27 mouse cellular contexts compared by ENCODE assay signal in the genomic region with DNA sequence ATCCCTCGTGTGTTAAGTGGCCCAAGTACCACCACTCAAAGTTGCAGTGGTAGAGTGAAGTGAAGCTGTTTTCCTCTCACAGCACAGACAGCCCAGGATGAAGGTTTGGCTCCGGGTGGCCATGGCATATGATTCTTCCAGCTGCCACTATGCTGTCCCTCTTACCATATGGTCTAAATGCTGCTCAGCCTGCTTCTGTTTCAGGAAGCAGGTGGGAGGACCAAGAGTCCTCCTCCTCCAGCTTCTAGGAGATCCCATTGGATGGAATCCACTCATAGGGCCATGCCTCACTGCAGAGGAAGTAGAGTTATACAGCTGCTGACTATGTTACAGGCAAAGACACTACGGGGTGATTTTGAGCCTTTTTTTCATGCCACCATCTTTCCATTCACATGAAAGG.
DNase-seq lines count a peak whose midpoint lies in the region; ATAC-seq and TF ChIP-seq lines count a peak whose summit lies in the region.
"Had no signal": no experiment of that assay in that cellular context is flagged by ENCODE, and none has a peak within 500 bp of the region (broad histone marks: within the 10 kb centered on the region; RNA-seq: fewer than 3 reads in every experiment).

No protein-coding gene starts in this region.

- TF ChIP-seq CTCF in hindbrain, postnatal 0 days (IDR thresholded peaks at IDR 0.05; ENCODE audit: low read depth): no peak

- 0 out of 2 replicates have a peak overlapping the region, but pooled peaks have one; percentile 16 for H3K27ac ChIP-seq in hindbrain, embryonic 10.5 days
- H3K27ac ChIP-seq in hindbrain, postnatal 0 days: no peak overlapping the region
- no peak overlapping the region for H3K27ac ChIP-seq in embryonic facial prominence, embryonic 14.5 days (replicated peaks; ENCODE audit: low read depth, low read length)
- H3K27ac ChIP-seq: embryonic facial prominence, embryonic 13.5 days; forebrain, embryonic 13.5 days; gastrocnemius, adult 2 months; hindbrain, embryonic 13.5 days; limb, embryonic 10.5 days; limb, embryonic 15.5 days; liver, embryonic 14.5 days; lung, embryonic 15.5 days; midbrain, embryonic 12.5 days; neural tube, embryonic 13.5 days had no signal

- H3K36me3 ChIP-seq in hindbrain, embryonic 10.5 days: no peaks in the 10 kb centered on the region
- no peaks in the 10 kb centered on the region for H3K36me3 ChIP-seq in hindbrain, postnatal 0 days (ENCODE audit: insufficient read depth, low read length)
- no peaks in the 10 kb centered on the region for H3K36me3 ChIP-seq in embryonic facial prominence, embryonic 14.5 days (ENCODE audit: control insufficient read depth, insufficient read depth, low read length)
- H3K36me3 ChIP-seq: embryonic facial prominence, embryonic 13.5 days; hindbrain, embryonic 13.5 days; limb, embryonic 10.5 days; limb, embryonic 15.5 days; lung, embryonic 15.5 days; midbrain, embryonic 12.5 days; neural tube, embryonic 13.5 days had no signal

- H3K4me3 ChIP-seq in hindbrain, embryonic 10.5 days: no peak overlapping the region
- H3K4me3 ChIP-seq in hindbrain, postnatal 0 days (ENCODE audit: low read length): no peak overlapping the region
- no peak overlapping the region for H3K4me3 ChIP-seq in embryonic facial prominence, embryonic 14.5 days (ENCODE audit: low read depth, low read length)
- H3K4me3 ChIP-seq: embryonic facial prominence, embryonic 13.5 days; forebrain, embryonic 13.5 days; gastrocnemius, adult 2 months; hindbrain, embryonic 13.5 days; limb, embryonic 10.5 days; limb, embryonic 15.5 days; lung, embryonic 15.5 days; midbrain, embryonic 12.5 days; neural tube, embryonic 13.5 days had no signal

- H3K27me3 ChIP-seq in hindbrain, embryonic 10.5 days (ENCODE audit: insufficient read depth, poor library complexity, severe bottlenecking): peaks cover 4% of the 10 kb centered on the region
- no peaks in the 10 kb centered on the region for H3K27me3 ChIP-seq in hindbrain, postnatal 0 days (ENCODE audit: insufficient read depth, low read length)
- peaks cover 16% of the 10 kb centered on the region; the same call in 1 of the 2 replicates for H3K27me3 ChIP-seq in embryonic facial prominence, embryonic 14.5 days (replicated peaks; ENCODE audit: control insufficient read depth, insufficient read depth, low read length)
- H3K27me3 ChIP-seq: limb, embryonic 15.5 days; lung, embryonic 15.5 days had no signal

- no peak overlapping the region for H3K4me2 ChIP-seq in hindbrain, postnatal 0 days (ENCODE audit: low read depth, low read length)
- H3K4me2 ChIP-seq in embryonic facial prominence, embryonic 14.5 days (ENCODE audit: low read depth, low read length): no peak overlapping the region
- H3K4me2 ChIP-seq: embryonic facial prominence, embryonic 13.5 days; forebrain, embryonic 13.5 days; heart, embryonic 11.5 days; hindbrain, embryonic 13.5 days; limb, embryonic 15.5 days; lung, embryonic 15.5 days; midbrain, embryonic 12.5 days; neural tube, embryonic 13.5 days had no signal

- DNase-seq in hindbrain, embryonic 10.5 days (ENCODE audit: low spot score): no peak
- no peak for DNase-seq in hindbrain, postnatal 0 days (ENCODE audit: low spot score)
- DNase-seq in retina, embryonic 14.5 days (ENCODE audit: low spot score): peak; percentile 7
- no peak for DNase-seq in retina, postnatal 1 day
- DNase-seq in embryonic facial prominence, embryonic 14.5 days (ENCODE audit: low spot score): peak; percentile 37
- DNase-seq in left cerebral cortex, postnatal 36 days (ENCODE audit: low spot score in 2 of 2): peak; percentile 21 to 25
- DNase-seq in embryo, embryonic 10.5 days (ENCODE audit: low spot score): no peak
- DNase-seq: cerebellum, adult 2 months; cerebellum, postnatal 25 days; gastrocnemius, adult 2 months; gastrocnemius, postnatal 36 days; heart, adult 18-20 months; heart, postnatal 36 days; layer of hippocampus, postnatal 36 days had no signal

- H3K9ac ChIP-seq in hindbrain, postnatal 0 days (replicated peaks; ENCODE audit: low read length): no peak overlapping the region
- H3K9ac ChIP-seq in embryonic facial prominence, embryonic 14.5 days (ENCODE audit: low read depth, low read length): no peak overlapping the region
- H3K9ac ChIP-seq: embryonic facial prominence, embryonic 13.5 days; forebrain, embryonic 13.5 days; hindbrain, embryonic 13.5 days; limb, embryonic 15.5 days; liver, embryonic 14.5 days; lung, embryonic 15.5 days; midbrain, embryonic 12.5 days; neural tube, embryonic 13.5 days had no signal

- intact Hi-C loops in left cerebral cortex, postnatal 36 days (cut with DNase I): no loop called here

- WGBS in hindbrain, embryonic 10.5 days: 74% methylated on average over 3 of the region's 3 CpGs
- WGBS in hindbrain, postnatal 0 days: 71% methylated on average over 3 of the region's 3 CpGs
- WGBS in embryonic facial prominence, embryonic 14.5 days: 58% methylated on average over 3 of the region's 3 CpGs

- ATAC-seq in hindbrain, postnatal 0 days: no peak
- no peak for ATAC-seq in embryonic facial prominence, embryonic 14.5 days (ENCODE audit: low read depth)
- ATAC-seq in megakaryocyte-erythroid progenitor cell, adult 5-6 weeks (replicated peaks; ENCODE audit: low FRiP score, low TSS enrichment, poor library complexity, severe bottlenecking): no peak
- ATAC-seq: CD4-positive, CD25-positive, alpha-beta regulatory T cell, adult 4 months; forebrain, embryonic 13.5 days; intestine, postnatal 0 days had no signal

- peaks cover 28% of the 10 kb centered on the region for H3K4me1 ChIP-seq in hindbrain, embryonic 10.5 days (replicated peaks)
- H3K4me1 ChIP-seq in hindbrain, postnatal 0 days (ENCODE audit: insufficient read depth, low read length): 0 out of 2 replicates have a peak, but pooled peaks cover 6% of the 10 kb centered on the region
- H3K4me1 ChIP-seq in embryonic facial prominence, embryonic 14.5 days (ENCODE audit: control insufficient read depth, insufficient read depth, low read length): peaks cover under 1% of the 10 kb centered on the region; the same call in 1 of the 2 replicates

- no peaks in the 10 kb centered on the region for H3K9me3 ChIP-seq in hindbrain, embryonic 10.5 days
- no peaks in the 10 kb centered on the region for H3K9me3 ChIP-seq in hindbrain, postnatal 0 days (ENCODE audit: low read length)
- H3K9me3 ChIP-seq in embryonic facial prominence, embryonic 14.5 days (ENCODE audit: control insufficient read depth, low read length): no peaks in the 10 kb centered on the region
- H3K9me3 ChIP-seq: embryonic facial prominence, embryonic 13.5 days; forebrain, embryonic 13.5 days; hindbrain, embryonic 13.5 days; limb, embryonic 10.5 days; limb, embryonic 15.5 days; lung, embryonic 15.5 days; midbrain, embryonic 12.5 days; neural tube, embryonic 13.5 days had no signal

Comparison
In these comparisons a context has a peak if more than half of its experiments do, and no peak if none do; other contexts are left out.
1. DNase-seq: peak in retina, embryonic 14.5 days (single experiment), embryonic facial prominence, embryonic 14.5 days (single experiment) and left cerebral cortex, postnatal 36 days (2 of 2); none in hindbrain, embryonic 10.5 days (single experiment), hindbrain, postnatal 0 days (single experiment), retina, postnatal 1 day (single experiment) and embryo, embryonic 10.5 days (single experiment).